Mouse (Mus musculus): Measurements from ENCODE around the gene Trp53tg5.

Gene Trp53tg5

GRCm38 (mm10) chr2:164496331-164496730, 22.8 kb upstream of the Trp53tg5 start:
- DNase-seq (ENCODE audit: low spot score), result no peak

GRCm38 (mm10) chr2:164494126-164494525, 20.6 kb upstream of the Trp53tg5 start:
- no peak for DNase-seq (ENCODE audit: low spot score)

- DNase-seq (ENCODE audit: low spot score), result no peak
Measured at GRCm38 (mm10) chr2:164487812-164488211, 14.3 kb upstream of the Trp53tg5 start.

GRCm38 (mm10) chr2:164487115-164487527, 13.6 kb upstream of the Trp53tg5 start:
- DNase-seq (ENCODE audit: low spot score), result no peak

GRCm38 (mm10) chr2:164486258-164487114, 13.0 kb upstream of the Trp53tg5 start:
- DNase-seq (ENCODE audit: low spot score), result peak; percentile 43

- DNase-seq (ENCODE audit: low spot score), result peak; percentile 45
Measured at GRCm38 (mm10) chr2:164485681-164486257, 12.2 kb upstream of the Trp53tg5 start, which contains the start of gene Dbndd2. Gene Dbndd2 (plus strand): TSS chr2:164486106.

- peak; percentile 50 for DNase-seq (ENCODE audit: low spot score)
Measured at GRCm38 (mm10) chr2:164470254-164470653, 3.3 kb downstream of the Trp53tg5 start.

GRCm38 (mm10) chr2:164466787-164467186, 6.7 kb downstream of the Trp53tg5 start:
- no peak for DNase-seq (ENCODE audit: low spot score)

GRCm38 (mm10) chr2:164465161-164465560, 8.4 kb downstream of the Trp53tg5 start:
- DNase-seq (ENCODE audit: low spot score), result no peak

- peak; percentile 88 for DNase-seq (ENCODE audit: low spot score)
Measured at GRCm38 (mm10) chr2:164460745-164461551, 12.6 kb downstream of the Trp53tg5 start, which contains the start of gene Gm20458. Gene Gm20458 (plus strand): TSS chr2:164460967.

GRCm38 (mm10) chr2:164458535-164458934, 15.0 kb downstream of the Trp53tg5 start:
- DNase-seq (ENCODE audit: low spot score), result no peak

GRCm38 (mm10) chr2:164457942-164458341, 15.6 kb downstream of the Trp53tg5 start:
- DNase-seq (ENCODE audit: low spot score), result no peak

GRCm38 (mm10) chr2:164456864-164457300, 16.6 kb downstream of the Trp53tg5 start, which contains the start of gene Sys1:
Gene Sys1 (plus strand): TSS chr2:164456964.
- DNase-seq (ENCODE audit: low spot score), result no peak

GRCm38 (mm10) chr2:164456413-164456812, 17.1 kb downstream of the Trp53tg5 start:
- no peak for DNase-seq (ENCODE audit: low spot score)

GRCm38 (mm10) chr2:164455421-164456190, 17.9 kb downstream of the Trp53tg5 start:
- no peak for DNase-seq (ENCODE audit: low spot score)

GRCm38 (mm10) chr2:164454846-164455245, 18.7 kb downstream of the Trp53tg5 start:
- peak; percentile 72 for DNase-seq (ENCODE audit: low spot score)

GRCm38 (mm10) chr2:164453887-164454500, 19.5 kb downstream of the Trp53tg5 start:
- no peak for DNase-seq (ENCODE audit: low spot score)

GRCm38 (mm10) chr2:164453047-164453757, 20.3 kb downstream of the Trp53tg5 start:
- DNase-seq (ENCODE audit: low spot score), result no peak

- no peak for DNase-seq (ENCODE audit: low spot score)
Measured at GRCm38 (mm10) chr2:164452000-164452676, 21.4 kb downstream of the Trp53tg5 start.

Measured in ovary, postnatal 14 days (tissue).